In the genomic region with DNA sequence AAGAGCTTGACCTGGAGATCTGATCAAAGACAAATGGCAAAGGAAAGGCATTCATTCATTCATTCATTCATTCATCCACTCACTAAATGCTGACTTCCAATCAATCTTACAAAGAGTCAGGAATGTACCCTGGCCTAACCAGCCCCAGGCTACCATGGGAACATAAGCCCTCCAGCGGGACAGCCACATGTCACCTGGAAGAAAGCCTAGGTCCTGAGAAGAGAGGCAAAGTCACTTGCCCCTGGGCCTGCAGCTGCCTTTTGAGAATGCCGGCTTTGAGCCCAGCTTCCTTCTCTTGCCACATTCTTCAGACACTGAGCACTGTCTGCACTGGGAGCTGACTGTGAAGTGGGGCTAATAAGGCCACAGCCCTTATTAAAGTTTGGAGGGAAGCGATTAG, we compare ENCODE assay signal across 10 mouse cellular contexts. TPM values are rescaled to one million over a fixed set of nuclear protein-coding genes. Genes with fewer than 3 reads are reported as not detected.
DNase-seq lines count a peak whose midpoint lies in the region; ATAC-seq lines count a peak whose summit lies in the region.
"Had no signal": no experiment of that assay in that cellular context is flagged by ENCODE, and none has a peak within 500 bp of the region (broad histone marks: within the 10 kb centered on the region; RNA-seq: fewer than 3 reads in every experiment).

No protein-coding gene starts in this region.

- no peaks in the 10 kb centered on the region for H3K9me3 ChIP-seq in heart, embryonic 10.5 days
- H3K9me3 ChIP-seq in lung, embryonic 15.5 days = no peaks in the 10 kb centered on the region
- H3K9me3 ChIP-seq in stomach, embryonic 15.5 days = no peaks in the 10 kb centered on the region

- H3K36me3 ChIP-seq in heart, embryonic 10.5 days = no peaks in the 10 kb centered on the region
- no peaks in the 10 kb centered on the region for H3K36me3 ChIP-seq in lung, embryonic 15.5 days
- no peaks in the 10 kb centered on the region for H3K36me3 ChIP-seq in stomach, embryonic 15.5 days

- H3K27ac ChIP-seq in heart, embryonic 10.5 days = peak overlapping the region; percentile 75; the same call in 1 of the 2 replicates
- H3K27ac ChIP-seq in lung, embryonic 15.5 days = peak overlapping the region; percentile 86
- peak overlapping the region; percentile 46 for H3K27ac ChIP-seq in stomach, embryonic 15.5 days

- no peaks in the 10 kb centered on the region for H3K27me3 ChIP-seq in heart, embryonic 10.5 days (ENCODE audit: insufficient read depth, poor library complexity, severe bottlenecking)
- no peaks in the 10 kb centered on the region for H3K27me3 ChIP-seq in lung, embryonic 15.5 days
- no peaks in the 10 kb centered on the region for H3K27me3 ChIP-seq in stomach, embryonic 15.5 days (replicated peaks)

- peaks cover 99% of the 10 kb centered on the region for H3K4me1 ChIP-seq in heart, embryonic 10.5 days
- peaks cover 89% of the 10 kb centered on the region for H3K4me1 ChIP-seq in lung, embryonic 15.5 days
- H3K4me1 ChIP-seq in stomach, embryonic 15.5 days = peaks cover 74% of the 10 kb centered on the region

- H3K4me3 ChIP-seq in heart, embryonic 10.5 days = no peak overlapping the region
- no peak overlapping the region for H3K4me3 ChIP-seq in lung, embryonic 15.5 days
- no peak overlapping the region for H3K4me3 ChIP-seq in stomach, embryonic 15.5 days (replicated peaks)

- 48% methylated on average over 3 of the region's 3 CpGs for WGBS in heart, embryonic 10.5 days
- 48% methylated on average over 3 of the region's 3 CpGs for WGBS in lung, embryonic 15.5 days
- 58% methylated on average over 3 of the region's 3 CpGs for WGBS in stomach, embryonic 15.5 days

- DNase-seq in heart, embryonic 10.5 days (ENCODE audit: low spot score) = no peak
- no peak for DNase-seq in heart, postnatal 36 days
- no peak for DNase-seq in lung, postnatal 10 days
- DNase-seq in gastrocnemius, postnatal 25 days = peak; percentile 62
- no peak for DNase-seq in spleen, postnatal 36 days (ENCODE audit: low spot score in 2 of 2)
- DNase-seq in left cerebral cortex, adult 18-20 months (ENCODE audit: low spot score in 2 of 2) = no peak
- DNase-seq: cerebellum, adult 11-12 months; right cerebral cortex, postnatal 14 days had no signal

- no peak; the same call in 1 of the 2 replicates for ATAC-seq in lung, embryonic 15.5 days (ENCODE audit: borderline replicate concordance, extremely low read depth, low FRiP score, low TSS enrichment)
- no peak for ATAC-seq in stomach, embryonic 15.5 days (ENCODE audit: insufficient read depth, low FRiP score, low read depth)

- H3K9ac ChIP-seq in lung, embryonic 15.5 days = no peak overlapping the region
- no peak overlapping the region for H3K9ac ChIP-seq in stomach, embryonic 15.5 days

- no peak overlapping the region for H3K4me2 ChIP-seq in lung, embryonic 15.5 days
- H3K4me2 ChIP-seq in stomach, embryonic 15.5 days = no peak overlapping the region

- intact Hi-C loops in heart, postnatal 36 days (cut with DNase I) = no loop called here

RNA-seq across cellular contexts. Expression of a gene that starts 56.3 kb away (rescaled TPM):
- polyA plus RNA-seq in heart, embryonic 10.5 days (2016; fragmentation: Nextera tagmentation; extraction: Ambion mirVana) = 47.6 and 49.0 TPM in 2 replicates
- total RNA-seq in heart, postnatal 36 days (2021) = 10 to 100 TPM; 41.7 to 54.2 TPM
- 54.2 and 60.2 TPM in 2 replicates for polyA plus RNA-seq in lung, embryonic 15.5 days (2015; fragmentation: Nextera tagmentation; extraction: Ambion mirVana)
- total RNA-seq in gastrocnemius, postnatal 25 days (2021) = 10 to 100 TPM; 40.1 to 40.7 TPM
- polyA plus RNA-seq in stomach, embryonic 15.5 days (2015; fragmentation: Nextera tagmentation; extraction: Ambion mirVana) = 60.0 and 62.5 TPM in 2 replicates
- 100 to 1,000 TPM; 133 to 135 TPM for total RNA-seq in left cerebral cortex, adult 18-20 months (2021)
